Mouse (Mus musculus): ENCODE results near the gene Aifm2. TPM values are rescaled to one million over a fixed set of nuclear protein-coding genes. Genes with fewer than 3 reads are reported as not detected.

Gene Aifm2
- polyA plus RNA-seq, 1 experiment = 20.2 TPM

- H3K36me3 ChIP-seq (ENCODE audit: control insufficient read depth, insufficient read depth) = no peaks in the 10 kb centered on the region
- no peak overlapping the region for H3K4me2 ChIP-seq (ENCODE audit: low read depth)
- H3ac ChIP-seq (ENCODE audit: control insufficient read depth, insufficient read length) = no peak overlapping the region
- TF ChIP-seq E2F4 (IDR thresholded peaks at IDR 0.05; ENCODE audit: insufficient read depth) (no peak), REST (IDR thresholded peaks at IDR 0.05; ENCODE audit: insufficient read depth, insufficient read length) (no peak), MAX (IDR thresholded peaks at IDR 0.05; ENCODE audit: low read depth) (no peak), USF1 (IDR thresholded peaks at IDR 0.05; ENCODE audit: low read depth) (no peak), TCF12 (IDR thresholded peaks at IDR 0.05; ENCODE audit: insufficient read depth, poor library complexity, severe bottlenecking) (no peak), SRF (IDR thresholded peaks at IDR 0.05; ENCODE audit: control insufficient read depth, insufficient read length, low read depth) (no peak), TCF3 (IDR thresholded peaks at IDR 0.05; ENCODE audit: insufficient read length, low read depth) (no peak), MYOD1 (IDR thresholded peaks at IDR 0.05; ENCODE audit: control insufficient read depth in 1 of 3, insufficient read length in 2 of 3, low read depth in 2 of 3) (no peak), MYOG (IDR thresholded peaks at IDR 0.05; ENCODE audit: control insufficient read depth in 1 of 3, insufficient read depth in 1 of 3, insufficient read length in 2 of 3, low read depth in 2 of 3) (no peak), POLR2AphosphoS2 (IDR thresholded peaks at IDR 0.05; ENCODE audit: insufficient read length, low read depth) (no peak), CEBPB (IDR thresholded peaks at IDR 0.05; ENCODE audit: insufficient read depth, poor library complexity, severe bottlenecking) (no peak), POLR2A (IDR thresholded peaks at IDR 0.05; ENCODE audit: insufficient read length, low read depth) (no peak)
- no peak overlapping the region for H3K4me3 ChIP-seq
- H3K27me3 ChIP-seq (ENCODE audit: control insufficient read depth, insufficient read depth, insufficient read length) = no peaks in the 10 kb centered on the region
- H3K79me2 ChIP-seq (ENCODE audit: control insufficient read depth, insufficient read depth) = no peaks in the 10 kb centered on the region
These were observed 42.0 kb downstream of the Aifm2 start for GRCm38 (mm10) chr10:61757022-61757421.

GRCm38 (mm10) chr10:61758904-61759303, 43.8 kb downstream of the Aifm2 start:
- no peaks in the 10 kb centered on the region for H3K36me3 ChIP-seq (ENCODE audit: control insufficient read depth, insufficient read depth)
- TF ChIP-seq MYOD1 (IDR thresholded peaks at IDR 0.05; ENCODE audit: control insufficient read depth in 1 of 3, insufficient read length in 2 of 3, low read depth in 2 of 3) (peak; percentile 51 to 79 (median 66)), CEBPB (IDR thresholded peaks at IDR 0.05; ENCODE audit: insufficient read depth, poor library complexity, severe bottlenecking) (no peak)

GRCm38 (mm10) chr10:61759869-61760268, 44.8 kb downstream of the Aifm2 start:
- TF ChIP-seq USF1 (IDR thresholded peaks at IDR 0.05; ENCODE audit: low read depth) (peak; percentile 100), REST (IDR thresholded peaks at IDR 0.05; ENCODE audit: insufficient read depth, insufficient read length) (no peak), MYOD1 (IDR thresholded peaks at IDR 0.05; ENCODE audit: control insufficient read depth in 1 of 3, insufficient read length in 2 of 3, low read depth in 2 of 3) (peak in 1 of 3 experiments; percentile 36), E2F4 (IDR thresholded peaks at IDR 0.05; ENCODE audit: insufficient read depth) (no peak), MYOG (IDR thresholded peaks at IDR 0.05; ENCODE audit: control insufficient read depth in 1 of 3, insufficient read depth in 1 of 3, insufficient read length in 2 of 3, low read depth in 2 of 3) (peak in 2 of 3 experiments; percentile 22 to 43), TCF3 (IDR thresholded peaks at IDR 0.05; ENCODE audit: insufficient read length, low read depth) (peak; percentile 14)
- Histone ChIP-seq H3K36me3 (ENCODE audit: control insufficient read depth, insufficient read depth) (no peaks in the 10 kb centered on the region), H3ac (ENCODE audit: control insufficient read depth, insufficient read length) (no peak overlapping the region), H3K79me2 (ENCODE audit: control insufficient read depth, insufficient read depth) (no peaks in the 10 kb centered on the region), H3K4me3 (no peak overlapping the region), H3K4me2 (ENCODE audit: low read depth) (peak overlapping the region; percentile 51), H3K27me3 (ENCODE audit: control insufficient read depth, insufficient read depth, insufficient read length) (no peaks in the 10 kb centered on the region)

More at GRCm38 (mm10) chr10:61758904-61759303, 43.8 kb downstream of the Aifm2 start:
- Histone ChIP-seq H3K4me3 (no peak overlapping the region), H3K4me2 (ENCODE audit: low read depth) (peak overlapping the region; percentile 66), H3ac (ENCODE audit: control insufficient read depth, insufficient read length) (no peak overlapping the region), H3K27me3 (ENCODE audit: control insufficient read depth, insufficient read depth, insufficient read length) (no peaks in the 10 kb centered on the region), H3K79me2 (ENCODE audit: control insufficient read depth, insufficient read depth) (no peaks in the 10 kb centered on the region)

GRCm38 (mm10) chr10:61764689-61765088, 49.6 kb downstream of the Aifm2 start:
- H3K27me3 ChIP-seq (ENCODE audit: control insufficient read depth, insufficient read depth, insufficient read length) = no peaks in the 10 kb centered on the region
- H3ac ChIP-seq (ENCODE audit: control insufficient read depth, insufficient read length) = no peak overlapping the region
- TF ChIP-seq MYOG (IDR thresholded peaks at IDR 0.05; ENCODE audit: control insufficient read depth in 1 of 3, insufficient read depth in 1 of 3, insufficient read length in 2 of 3, low read depth in 2 of 3) (peak in 1 of 3 experiments; percentile 36), TCF12 (IDR thresholded peaks at IDR 0.05; ENCODE audit: insufficient read depth, poor library complexity, severe bottlenecking) (no peak)
- H3K79me2 ChIP-seq (ENCODE audit: control insufficient read depth, insufficient read depth) = no peaks in the 10 kb centered on the region
- no peak overlapping the region for H3K4me2 ChIP-seq (ENCODE audit: low read depth)
- no peak overlapping the region for H3K4me3 ChIP-seq
- H3K36me3 ChIP-seq (ENCODE audit: control insufficient read depth, insufficient read depth) = no peaks in the 10 kb centered on the region

GRCm38 (mm10) chr10:61765558-61765957, 50.5 kb downstream of the Aifm2 start:
- Histone ChIP-seq H3K27me3 (ENCODE audit: control insufficient read depth, insufficient read depth, insufficient read length) (no peaks in the 10 kb centered on the region), H3K4me2 (ENCODE audit: low read depth) (no peak overlapping the region), H3ac (ENCODE audit: control insufficient read depth, insufficient read length) (no peak overlapping the region), H3K4me3 (no peak overlapping the region), H3K79me2 (ENCODE audit: control insufficient read depth, insufficient read depth) (no peaks in the 10 kb centered on the region), H3K36me3 (ENCODE audit: control insufficient read depth, insufficient read depth) (no peaks in the 10 kb centered on the region)
- TF ChIP-seq MYOG (IDR thresholded peaks at IDR 0.05; ENCODE audit: control insufficient read depth in 1 of 3, insufficient read depth in 1 of 3, insufficient read length in 2 of 3, low read depth in 2 of 3) (no peak), SRF (IDR thresholded peaks at IDR 0.05; ENCODE audit: control insufficient read depth, insufficient read length, low read depth) (no peak), CEBPB (IDR thresholded peaks at IDR 0.05; ENCODE audit: insufficient read depth, poor library complexity, severe bottlenecking) (no peak), POLR2A (IDR thresholded peaks at IDR 0.05; ENCODE audit: insufficient read length, low read depth) (no peak), REST (IDR thresholded peaks at IDR 0.05; ENCODE audit: insufficient read depth, insufficient read length) (no peak), E2F4 (IDR thresholded peaks at IDR 0.05; ENCODE audit: insufficient read depth) (no peak), TCF12 (IDR thresholded peaks at IDR 0.05; ENCODE audit: insufficient read depth, poor library complexity, severe bottlenecking) (no peak), MYOD1 (IDR thresholded peaks at IDR 0.05; ENCODE audit: control insufficient read depth in 1 of 3, insufficient read length in 2 of 3, low read depth in 2 of 3) (no peak), POLR2AphosphoS2 (IDR thresholded peaks at IDR 0.05; ENCODE audit: insufficient read length, low read depth) (no peak), TCF3 (IDR thresholded peaks at IDR 0.05; ENCODE audit: insufficient read length, low read depth) (no peak), USF1 (IDR thresholded peaks at IDR 0.05; ENCODE audit: low read depth) (no peak), MAX (IDR thresholded peaks at IDR 0.05; ENCODE audit: low read depth) (no peak)
